Mouse (Mus musculus): ENCODE measurements around the gene Serping1. TPM values are rescaled to one million over a fixed set of nuclear protein-coding genes. Genes with fewer than 3 reads are reported as not detected.
"Not testable (repeated sequence)": the region's sequence is repeated elsewhere in the genome, so short reads cannot be mapped to it uniquely, and the experiment has no call there.

The Serping1 gene
- polyA plus RNA-seq, 1 experiment from 2014 or later: 143 TPM

DNA sequence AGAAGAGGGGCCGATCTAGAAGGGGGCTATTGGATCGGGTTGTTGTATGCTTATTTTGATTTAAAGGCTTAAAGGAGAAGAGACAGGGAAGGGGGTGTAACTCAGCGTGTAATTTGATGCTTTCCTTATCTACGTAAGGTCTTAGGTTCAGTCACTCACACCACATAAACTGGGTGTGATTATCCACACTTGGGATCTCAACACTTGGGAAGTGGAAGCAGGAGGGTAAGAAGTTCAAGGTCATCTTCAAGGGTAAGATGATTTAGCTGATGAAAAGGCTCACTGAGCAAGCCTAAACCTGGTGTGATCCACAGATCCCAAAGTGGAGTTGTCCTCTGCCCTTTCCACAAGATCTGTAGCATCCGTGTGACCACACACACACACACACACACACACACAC, 31.3 kb upstream of the Serping1 start:
- no peak overlapping the region for H3K4me2 ChIP-seq (ENCODE audit: low read depth, low read length)
- no peaks in the 10 kb centered on the region for H3K36me3 ChIP-seq (ENCODE audit: control insufficient read depth, insufficient read depth, low read length)
- no peak overlapping the region for H3K9ac ChIP-seq (ENCODE audit: low read length)
- WGBS: 49% methylated on average over 5 of the region's 5 CpGs
- H3K4me1 ChIP-seq (replicated peaks; ENCODE audit: control insufficient read depth, insufficient read depth, low read length): peaks cover 4% of the 10 kb centered on the region
- H3K27ac ChIP-seq (ENCODE audit: low read length): no peak overlapping the region
- H3K4me3 ChIP-seq (ENCODE audit: low read length): no peak overlapping the region
- H3K9me3 ChIP-seq (ENCODE audit: control insufficient read depth, low read length): no peaks in the 10 kb centered on the region
- ATAC-seq (ENCODE audit: low read depth): no peak
- no peaks in the 10 kb centered on the region for H3K27me3 ChIP-seq (ENCODE audit: control insufficient read depth, insufficient read depth, low read depth, low read length)

GRCm38 (mm10) chr2:84803963-84804362, 28.7 kb upstream of the Serping1 start:
- Histone ChIP-seq H3K4me1 (replicated peaks; ENCODE audit: control insufficient read depth, insufficient read depth, low read length) (no peaks in the 10 kb centered on the region), H3K27me3 (ENCODE audit: control insufficient read depth, insufficient read depth, low read depth, low read length) (no peaks in the 10 kb centered on the region), H3K9ac (ENCODE audit: low read length) (no peak overlapping the region), H3K36me3 (ENCODE audit: control insufficient read depth, insufficient read depth, low read length) (no peaks in the 10 kb centered on the region), H3K4me3 (ENCODE audit: low read length) (no peak overlapping the region), H3K4me2 (ENCODE audit: low read depth, low read length) (no peak overlapping the region), H3K27ac (ENCODE audit: low read length) (no peak overlapping the region), H3K9me3 (ENCODE audit: control insufficient read depth, low read length) (no peaks in the 10 kb centered on the region)
- WGBS: 86% methylated on average over 7 of the region's 7 CpGs
- no peak for ATAC-seq (ENCODE audit: low read depth)

DNA sequence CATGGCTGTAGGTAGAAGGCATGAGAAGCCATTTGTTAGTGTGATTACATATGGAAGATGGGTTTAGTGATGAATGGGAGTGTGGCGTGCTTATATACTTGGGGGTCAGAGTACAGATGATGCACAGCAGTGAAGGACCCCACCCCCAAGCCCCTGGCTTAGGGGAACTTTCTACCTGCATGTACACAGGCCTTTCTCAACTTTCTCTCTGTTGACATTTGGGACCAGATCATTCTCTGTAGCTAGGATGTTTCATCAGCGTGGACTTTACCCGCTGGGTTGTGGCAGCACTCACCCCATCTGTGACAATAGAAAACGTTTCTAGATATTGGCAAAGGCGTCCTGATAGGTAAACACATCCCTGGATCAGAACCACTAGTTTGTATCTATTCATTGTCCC, 26.0 kb upstream of the Serping1 start:
- H3K36me3 ChIP-seq (ENCODE audit: control insufficient read depth, insufficient read depth, low read length); H3K4me3 ChIP-seq (ENCODE audit: low read length); ATAC-seq (ENCODE audit: low read depth); H3K9ac ChIP-seq (ENCODE audit: low read length); H3K4me2 ChIP-seq (ENCODE audit: low read depth, low read length); H3K27me3 ChIP-seq (ENCODE audit: control insufficient read depth, insufficient read depth, low read depth, low read length); H3K27ac ChIP-seq (ENCODE audit: low read length); H3K9me3 ChIP-seq (ENCODE audit: control insufficient read depth, low read length); H3K4me1 ChIP-seq (replicated peaks; ENCODE audit: control insufficient read depth, insufficient read depth, low read length): not testable (repeated sequence)
- 63% methylated on average over 5 of the region's 5 CpGs for WGBS

DNA sequence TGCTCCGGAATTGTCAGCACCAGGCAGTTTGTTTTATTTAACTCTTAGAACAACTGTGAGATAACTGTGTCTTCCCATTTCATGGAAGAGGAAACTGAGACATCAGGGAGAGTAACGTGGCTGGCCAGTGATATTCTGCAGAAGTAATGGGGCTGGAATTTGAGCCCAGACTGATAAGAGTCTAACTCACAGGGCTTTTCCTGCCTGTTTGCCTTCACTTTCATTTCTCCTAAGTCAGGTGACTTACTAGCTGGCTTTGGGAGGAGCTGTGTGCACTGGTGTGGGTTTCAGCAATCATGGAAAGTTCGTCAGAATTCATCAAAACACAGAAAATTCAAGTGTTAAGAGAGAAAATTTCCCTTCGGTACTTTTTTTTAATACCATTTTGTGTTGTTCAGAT, 25.1 kb upstream of the Serping1 start:
- Histone ChIP-seq H3K4me2 (ENCODE audit: low read depth, low read length) (no peak overlapping the region), H3K4me1 (replicated peaks; ENCODE audit: control insufficient read depth, insufficient read depth, low read length) (no peaks in the 10 kb centered on the region), H3K36me3 (ENCODE audit: control insufficient read depth, insufficient read depth, low read length) (no peaks in the 10 kb centered on the region), H3K9me3 (ENCODE audit: control insufficient read depth, low read length) (no peaks in the 10 kb centered on the region), H3K4me3 (ENCODE audit: low read length) (no peak overlapping the region), H3K27me3 (ENCODE audit: control insufficient read depth, insufficient read depth, low read depth, low read length) (no peaks in the 10 kb centered on the region), H3K27ac (ENCODE audit: low read length) (no peak overlapping the region), H3K9ac (ENCODE audit: low read length) (no peak overlapping the region)
- 61% methylated on average over 4 of the region's 4 CpGs for WGBS
- no peak for ATAC-seq (ENCODE audit: low read depth)

- Histone ChIP-seq H3K36me3 (ENCODE audit: control insufficient read depth, insufficient read depth, low read length) (no peaks in the 10 kb centered on the region), H3K4me1 (replicated peaks; ENCODE audit: control insufficient read depth, insufficient read depth, low read length) (no peaks in the 10 kb centered on the region), H3K4me3 (ENCODE audit: low read length) (peak overlapping the region; percentile 70), H3K27ac (ENCODE audit: low read length) (peak overlapping the region; percentile 49; the same call in 1 of the 2 replicates), H3K9me3 (ENCODE audit: control insufficient read depth, low read length) (no peaks in the 10 kb centered on the region), H3K9ac (ENCODE audit: low read length) (peak overlapping the region; percentile 71), H3K4me2 (ENCODE audit: low read depth, low read length) (peak overlapping the region; percentile 95), H3K27me3 (ENCODE audit: control insufficient read depth, insufficient read depth, low read depth, low read length) (no peaks in the 10 kb centered on the region)
- ATAC-seq (ENCODE audit: low read depth): peak; percentile 77
- WGBS: 0% methylated on average over 16 of the region's 16 CpGs
These were observed 23.9 kb upstream of the Serping1 start for GRCm38 (mm10) chr2:84799041-84799561.

DNA sequence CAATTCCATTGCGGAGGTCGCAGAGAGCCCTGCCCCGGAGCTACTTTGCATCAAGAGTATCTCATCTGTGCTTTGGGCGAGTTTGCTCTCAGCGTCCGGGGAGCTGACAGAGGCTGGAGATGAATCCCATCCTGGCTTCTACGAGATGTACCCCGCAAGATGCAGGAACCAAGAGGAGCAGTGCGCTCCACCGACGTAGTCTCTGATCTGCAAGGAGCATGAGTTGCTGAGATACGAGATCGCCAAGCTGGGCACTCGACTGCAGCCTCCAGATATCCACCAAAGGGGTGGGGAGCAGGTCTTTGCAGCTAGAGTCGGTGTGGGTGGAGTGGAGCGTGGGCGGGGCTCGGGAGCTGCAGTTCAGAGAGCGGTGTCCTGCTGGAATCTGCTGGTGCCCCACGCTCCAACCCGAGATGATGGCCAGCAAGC, 23.3 kb upstream of the Serping1 start, which contains the start of gene Ube2l6:
Gene Ube2l6, plus strand, starts transcription at position 336 of the 429 bp plus-strand sequence.
- Histone ChIP-seq H3K36me3 (ENCODE audit: control insufficient read depth, insufficient read depth, low read length) (no peaks in the 10 kb centered on the region), H3K9me3 (ENCODE audit: control insufficient read depth, low read length) (no peaks in the 10 kb centered on the region), H3K4me1 (replicated peaks; ENCODE audit: control insufficient read depth, insufficient read depth, low read length) (no peaks in the 10 kb centered on the region), H3K27ac (ENCODE audit: low read length) (peak within 1 kb of the TSS; percentile 49; the same call in 1 of the 2 replicates), H3K27me3 (ENCODE audit: control insufficient read depth, insufficient read depth, low read depth, low read length) (no peaks in the 10 kb centered on the region), H3K4me3 (ENCODE audit: low read length) (peak within 1 kb of the TSS; percentile 70), H3K9ac (ENCODE audit: low read length) (peak within 1 kb of the TSS; percentile 71), H3K4me2 (ENCODE audit: low read depth, low read length) (peak within 1 kb of the TSS; percentile 95)
- ATAC-seq (ENCODE audit: low read depth): peak; percentile 88
- WGBS: 1% methylated on average over 21 of the region's 21 CpGs

GRCm38 (mm10) chr2:84797833-84798492, 22.7 kb upstream of the Serping1 start:
- H3K9me3 ChIP-seq (ENCODE audit: control insufficient read depth, low read length): no peaks in the 10 kb centered on the region
- no peaks in the 10 kb centered on the region for H3K36me3 ChIP-seq (ENCODE audit: control insufficient read depth, insufficient read depth, low read length)
- no peak overlapping the region for H3K27ac ChIP-seq (ENCODE audit: low read length)
- ATAC-seq (ENCODE audit: low read depth): peak; percentile 62
- WGBS: 8% methylated on average over 13 of the region's 13 CpGs
- H3K27me3 ChIP-seq (ENCODE audit: control insufficient read depth, insufficient read depth, low read depth, low read length): no peaks in the 10 kb centered on the region
- H3K9ac ChIP-seq (ENCODE audit: low read length): peak overlapping the region; percentile 71
- peak overlapping the region; percentile 70 for H3K4me3 ChIP-seq (ENCODE audit: low read length)
- peak overlapping the region; percentile 95 for H3K4me2 ChIP-seq (ENCODE audit: low read depth, low read length)
- no peaks in the 10 kb centered on the region for H3K4me1 ChIP-seq (replicated peaks; ENCODE audit: control insufficient read depth, insufficient read depth, low read length)

GRCm38 (mm10) chr2:84793871-84794270, 18.6 kb upstream of the Serping1 start:
- Histone ChIP-seq H3K4me2 (ENCODE audit: low read depth, low read length) (no peak overlapping the region), H3K36me3 (ENCODE audit: control insufficient read depth, insufficient read depth, low read length) (no peaks in the 10 kb centered on the region), H3K4me3 (ENCODE audit: low read length) (no peak overlapping the region), H3K4me1 (replicated peaks; ENCODE audit: control insufficient read depth, insufficient read depth, low read length) (no peaks in the 10 kb centered on the region), H3K9ac (ENCODE audit: low read length) (no peak overlapping the region), H3K9me3 (ENCODE audit: control insufficient read depth, low read length) (no peaks in the 10 kb centered on the region), H3K27ac (ENCODE audit: low read length) (no peak overlapping the region), H3K27me3 (ENCODE audit: control insufficient read depth, insufficient read depth, low read depth, low read length) (no peaks in the 10 kb centered on the region)
- WGBS: 77% methylated on average over 3 of the region's 3 CpGs
- ATAC-seq (ENCODE audit: low read depth): no peak

GRCm38 (mm10) chr2:84793154-84793553, 17.9 kb upstream of the Serping1 start:
- Histone ChIP-seq H3K4me2 (ENCODE audit: low read depth, low read length) (no peak overlapping the region), H3K4me3 (ENCODE audit: low read length) (no peak overlapping the region), H3K9me3 (ENCODE audit: control insufficient read depth, low read length) (no peaks in the 10 kb centered on the region), H3K27me3 (ENCODE audit: control insufficient read depth, insufficient read depth, low read depth, low read length) (no peaks in the 10 kb centered on the region), H3K27ac (ENCODE audit: low read length) (no peak overlapping the region), H3K36me3 (ENCODE audit: control insufficient read depth, insufficient read depth, low read length) (no peaks in the 10 kb centered on the region), H3K9ac (ENCODE audit: low read length) (no peak overlapping the region), H3K4me1 (replicated peaks; ENCODE audit: control insufficient read depth, insufficient read depth, low read length) (no peaks in the 10 kb centered on the region)
- ATAC-seq (ENCODE audit: low read depth): no peak
- WGBS: 91% methylated on average over 3 of the region's 3 CpGs
